ENCODE assay signal across 8 mouse cellular contexts in the genomic region with DNA sequence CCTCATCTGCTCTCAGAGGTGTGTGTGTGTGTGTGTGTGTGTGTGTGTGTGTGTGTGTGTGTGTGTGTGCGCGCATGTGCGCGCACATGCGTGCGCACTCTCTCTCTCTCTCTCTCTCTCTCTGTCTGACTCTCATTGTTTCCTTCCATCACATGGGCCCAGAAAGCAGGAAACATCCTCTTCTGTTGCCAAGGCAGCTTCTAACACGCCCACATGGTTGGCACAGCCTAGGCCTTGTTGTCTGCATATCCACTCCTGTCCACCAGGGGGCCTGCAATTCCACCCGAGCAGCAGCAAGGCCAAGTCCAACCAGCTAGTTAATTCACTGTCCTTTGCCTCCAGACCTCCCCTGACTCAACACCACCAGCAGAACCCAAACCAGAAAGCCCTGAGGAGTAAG. TPM values are rescaled to one million over a fixed set of nuclear protein-coding genes. Genes with fewer than 3 reads are reported as not detected.
A peak's percentile ranks its signal among the peaks of the same experiment; 100 is the strongest.
DNase-seq lines count a peak whose midpoint lies in the region; ATAC-seq and TF ChIP-seq lines count a peak whose summit lies in the region.

No protein-coding gene starts in this region.

- no peaks in the 10 kb centered on the region for H3K9me3 ChIP-seq in embryonic facial prominence, embryonic 15.5 days (replicated peaks)
- no peaks in the 10 kb centered on the region for H3K9me3 ChIP-seq in limb, embryonic 14.5 days (ENCODE audit: control insufficient read depth, low read length)

- H3K27ac ChIP-seq in embryonic facial prominence, embryonic 15.5 days (replicated peaks) = 0 out of 2 replicates have a peak overlapping the region, but pooled peaks have one; percentile 39
- no peak overlapping the region for H3K27ac ChIP-seq in limb, embryonic 14.5 days (replicated peaks; ENCODE audit: low read depth, low read length)

- no peak overlapping the region for H3K9ac ChIP-seq in embryonic facial prominence, embryonic 15.5 days
- no peak overlapping the region; the same call in 1 of the 2 replicates for H3K9ac ChIP-seq in limb, embryonic 14.5 days (ENCODE audit: low read depth, low read length, severe bottlenecking)

- H3K4me2 ChIP-seq in embryonic facial prominence, embryonic 15.5 days (replicated peaks) = peak overlapping the region; percentile 91; the same call in 1 of the 2 replicates
- H3K4me2 ChIP-seq in limb, embryonic 14.5 days (replicated peaks; ENCODE audit: low read depth, low read length, severe bottlenecking) = peak overlapping the region; percentile 91

- 0% methylated on average over 2 of the region's 8 CpGs for WGBS in embryonic facial prominence, embryonic 15.5 days
- 49% methylated on average over 8 of the region's 8 CpGs for WGBS in limb, embryonic 14.5 days

- H3K27me3 ChIP-seq in embryonic facial prominence, embryonic 15.5 days = no peaks in the 10 kb centered on the region
- no peaks in the 10 kb centered on the region for H3K27me3 ChIP-seq in limb, embryonic 14.5 days (ENCODE audit: control insufficient read depth, insufficient read depth, low read length)

- H3K4me1 ChIP-seq in embryonic facial prominence, embryonic 15.5 days = peaks cover 52% of the 10 kb centered on the region
- peaks cover 36% of the 10 kb centered on the region for H3K4me1 ChIP-seq in limb, embryonic 14.5 days (ENCODE audit: control insufficient read depth, insufficient read depth, low read length)

- peaks cover 31% of the 10 kb centered on the region for H3K36me3 ChIP-seq in embryonic facial prominence, embryonic 15.5 days
- peaks cover 33% of the 10 kb centered on the region for H3K36me3 ChIP-seq in limb, embryonic 14.5 days (ENCODE audit: control insufficient read depth, insufficient read depth, low read length)

- ATAC-seq in embryonic facial prominence, embryonic 15.5 days (ENCODE audit: insufficient number of reproducible peaks, low FRiP score, low TSS enrichment, low read depth) = no peak
- no peak for ATAC-seq in limb, embryonic 14.5 days (ENCODE audit: low FRiP score, low read depth)

- peak; percentile 97 for DNase-seq in 416B (ENCODE audit: low read depth)
- DNase-seq in adrenal gland, postnatal 4 days (ENCODE audit: low spot score in 2 of 2) = peak; percentile 62 to 79
- peak; percentile 79 for DNase-seq in heart, adult 8-10 months (ENCODE audit: low spot score)
- peak; percentile 93 for DNase-seq in kidney, adult 9 months
- peak; percentile 77 for DNase-seq in limb, embryonic 14.5 days (ENCODE audit: low spot score)
- DNase-seq in monocyte, adult 2 months (ENCODE audit: low read depth in 1 of 2, low spot score in 2 of 2) = peak; percentile 74 to 80
- DNase-seq in spleen, postnatal 36 days (ENCODE audit: low spot score in 2 of 2) = peak; percentile 84 to 89

- TF ChIP-seq POLR2A in limb, embryonic 14.5 days (IDR thresholded peaks at IDR 0.05; ENCODE audit: borderline replicate concordance, extremely low read depth, insufficient read depth, insufficient read length) = no peak

- peak overlapping the region; percentile 82 for H3K4me3 ChIP-seq in embryonic facial prominence, embryonic 15.5 days (replicated peaks)
- H3K4me3 ChIP-seq in limb, embryonic 14.5 days (replicated peaks; ENCODE audit: low read length) = peak overlapping the region; percentile 77; the same call in 1 of the 2 replicates

RNA-seq across cellular contexts. Expression of a gene that starts 2.0 kb away (rescaled TPM):
- 10 to 100 TPM; 16.2 to 18.0 TPM for total RNA-seq in adrenal gland, postnatal 4 days (2021)
- 40.9 and 44.0 TPM in 2 replicates for polyA plus RNA-seq in embryonic facial prominence, embryonic 15.5 days (2015; fragmentation: Nextera tagmentation; extraction: Ambion mirVana)
- total RNA-seq in heart, adult 8-10 months (2022) = under 1 TPM in 2 of 4 experiments, not detected in 2; 0.46 to 0.97 TPM
- 59.8 and 67.0 TPM in 2 replicates for polyA plus RNA-seq in limb, embryonic 14.5 days (2012; rRNA removed)
- 41.4 and 44.1 TPM in 2 replicates for polyA plus RNA-seq in limb, embryonic 14.5 days (2014; fragmentation: Nextera tagmentation; extraction: Ambion mirVana)

RNA-seq across cellular contexts. Expression of a gene that starts 5.9 kb away (rescaled TPM):
- total RNA-seq in adrenal gland, postnatal 4 days (2021) = 10 to 100 TPM; 79.8 to 86.9 TPM
- polyA plus RNA-seq in embryonic facial prominence, embryonic 15.5 days (2015; fragmentation: Nextera tagmentation; extraction: Ambion mirVana) = 135 and 137 TPM in 2 replicates
- total RNA-seq in heart, adult 8-10 months (2022) = 10 to 100 TPM; 29.4 to 47.1 (median 38.3) TPM
- polyA plus RNA-seq in limb, embryonic 14.5 days (2012; rRNA removed) = 154 and 165 TPM in 2 replicates
- polyA plus RNA-seq in limb, embryonic 14.5 days (2014; fragmentation: Nextera tagmentation; extraction: Ambion mirVana) = 109 and 116 TPM in 2 replicates

RNA-seq across cellular contexts. Expression of a gene that starts 7.3 kb away (rescaled TPM):
- total RNA-seq in adrenal gland, postnatal 4 days (2021) = 100 to 1,000 TPM; 190 to 193 TPM
- 415 and 433 TPM in 2 replicates for polyA plus RNA-seq in embryonic facial prominence, embryonic 15.5 days (2015; fragmentation: Nextera tagmentation; extraction: Ambion mirVana)
- 10 to 100 TPM; 31.4 to 47.5 (median 39.6) TPM for total RNA-seq in heart, adult 8-10 months (2022)
- polyA plus RNA-seq in limb, embryonic 14.5 days (2012; rRNA removed) = 282 and 315 TPM in 2 replicates
- 450 and 476 TPM in 2 replicates for polyA plus RNA-seq in limb, embryonic 14.5 days (2014; fragmentation: Nextera tagmentation; extraction: Ambion mirVana)

RNA-seq across cellular contexts. Expression of a gene that starts 35.0 kb away (rescaled TPM):
- 100 to 1,000 TPM; 105 to 114 TPM for total RNA-seq in adrenal gland, postnatal 4 days (2021)
- 100.0 and 110 TPM in 2 replicates for polyA plus RNA-seq in embryonic facial prominence, embryonic 15.5 days (2015; fragmentation: Nextera tagmentation; extraction: Ambion mirVana)
- 10 to 100 TPM; 50.1 to 52.8 (median 51.7) TPM for total RNA-seq in heart, adult 8-10 months (2022)
- 84.4 and 101 TPM in 2 replicates for polyA plus RNA-seq in limb, embryonic 14.5 days (2012; rRNA removed)
- polyA plus RNA-seq in limb, embryonic 14.5 days (2014; fragmentation: Nextera tagmentation; extraction: Ambion mirVana) = 92.9 and 101 TPM in 2 replicates

RNA-seq across cellular contexts. Expression of a gene that starts 41.9 kb away (rescaled TPM):
- 1 to 10 TPM; 1.0 to 1.1 TPM for total RNA-seq in adrenal gland, postnatal 4 days (2021)
- polyA plus RNA-seq in embryonic facial prominence, embryonic 15.5 days (2015; fragmentation: Nextera tagmentation; extraction: Ambion mirVana) = 2.1 and 2.5 TPM in 2 replicates
- total RNA-seq in heart, adult 8-10 months (2022) = under 1 TPM; 0.19 to 0.80 (median 0.41) TPM
- 1.8 and 1.9 TPM in 2 replicates for polyA plus RNA-seq in limb, embryonic 14.5 days (2012; rRNA removed)
- polyA plus RNA-seq in limb, embryonic 14.5 days (2014; fragmentation: Nextera tagmentation; extraction: Ambion mirVana) = 1.3 and 2.4 TPM in 2 replicates

Comparison
In these comparisons a context has a peak if more than half of its experiments do, and no peak if none do; other contexts are left out.
1. RNA of a gene that starts 2.0 kb away (total RNA-seq): 16.2 to 18.0 TPM in adrenal gland, postnatal 4 days; 0.46 to 0.97 TPM in heart, adult 8-10 months; every median in the first group is over 4 times any median in the second.
2. Peak in every context shown above with its lines, with median percentiles within 50 percentile points of each other: DNase-seq.